Mouse (Mus musculus) E14TG2a.4 (cell line): ENCODE measurements around the gene Akap1.

ENCODE experiments used
- CTCF ChIP-seq: conservative IDR thresholded peaks from 2 replicates; pipeline ENCODE4 v1.5.1; 2014; ENCODE audit warnings: low read length
- NANOG ChIP-seq: IDR thresholded peaks from 2 replicates; pipeline ENCODE4 v1.6.1; 2014; ENCODE audit warnings: borderline replicate concordance, low read length, mixed read lengths

GRCm38 (mm10) chr11:88849732-88850131, 14.7 kb downstream of the Akap1 start:
- TF ChIP-seq CTCF, result no peak; the same call in 1 of the 2 replicates
- no peak for TF ChIP-seq NANOG
